ENCODE assay signal across 9 mouse cellular contexts in genomic region chr11:75487496-75487895, GRCm38 (mm10). TPM values are rescaled to one million over a fixed set of nuclear protein-coding genes. Genes with fewer than 3 reads are reported as not detected.
DNase-seq lines count a peak whose midpoint lies in the region; ATAC-seq and TF ChIP-seq lines count a peak whose summit lies in the region.
"Had no signal": no experiment of that assay in that cellular context is flagged by ENCODE, and none has a peak within 500 bp of the region (broad histone marks: within the 10 kb centered on the region; RNA-seq: fewer than 3 reads in every experiment).

No protein-coding gene starts in this region.

- H3K9me3 ChIP-seq in heart, embryonic 15.5 days (replicated peaks): no peaks in the 10 kb centered on the region
- H3K9me3 ChIP-seq in E14TG2a.4 (ENCODE audit: low read length): no peaks in the 10 kb centered on the region
- H3K9me3 ChIP-seq in forebrain, embryonic 16.5 days (ENCODE audit: control insufficient read depth, low read length): no peaks in the 10 kb centered on the region

- no peak for DNase-seq in heart, adult 18-20 months
- no peak for DNase-seq in adrenal gland, adult 8-10 months
- DNase-seq in urinary bladder, postnatal 10 days (ENCODE audit: low spot score): no peak
- no peak for DNase-seq in frontal cortex, adult 2 months (ENCODE audit: extremely low spot score in 1 of 2, low spot score in 1 of 2)

- peaks cover 13% of the 10 kb centered on the region for H3K4me1 ChIP-seq in heart, embryonic 15.5 days (replicated peaks)
- H3K4me1 ChIP-seq in E14TG2a.4 (replicated peaks; ENCODE audit: low read depth, low read length): peaks cover 28% of the 10 kb centered on the region
- peaks cover 9% of the 10 kb centered on the region for H3K4me1 ChIP-seq in forebrain, embryonic 16.5 days (replicated peaks; ENCODE audit: control insufficient read depth, insufficient read depth, low read length)

- H3K79me2 ChIP-seq in macrophage (ENCODE audit: inconsistent target): peaks cover 34% of the 10 kb centered on the region

- H3K27me3 ChIP-seq in heart, embryonic 15.5 days: peaks cover 5% of the 10 kb centered on the region; the same call in 1 of the 2 replicates
- H3K27me3 ChIP-seq in E14TG2a.4 (ENCODE audit: insufficient read depth, low read length): no peaks in the 10 kb centered on the region
- peaks cover 2% of the 10 kb centered on the region; the same call in 1 of the 2 replicates for H3K27me3 ChIP-seq in forebrain, embryonic 16.5 days (replicated peaks; ENCODE audit: control insufficient read depth, insufficient read depth, low read length)

- no peak for TF ChIP-seq CTCF in E14TG2a.4 (conservative IDR thresholded peaks at IDR 0.05; ENCODE audit: low read length)

- no peak for ATAC-seq in heart, embryonic 15.5 days (replicated peaks; ENCODE audit: insufficient number of reproducible peaks, insufficient read depth, low FRiP score, low read depth)
- no peak for ATAC-seq in forebrain, embryonic 16.5 days

- H3K36me3 ChIP-seq in heart, embryonic 15.5 days: peaks cover 35% of the 10 kb centered on the region
- peaks cover 51% of the 10 kb centered on the region for H3K36me3 ChIP-seq in E14TG2a.4 (ENCODE audit: insufficient read depth, low read length)
- H3K36me3 ChIP-seq in forebrain, embryonic 16.5 days (ENCODE audit: control insufficient read depth, insufficient read depth): peaks cover 25% of the 10 kb centered on the region
- peaks cover 39% of the 10 kb centered on the region for H3K36me3 ChIP-seq in macrophage (ENCODE audit: inconsistent target)

- H3K4me2 ChIP-seq in heart, embryonic 15.5 days: peak overlapping the region; percentile 83
- H3K4me2 ChIP-seq in forebrain, embryonic 16.5 days (ENCODE audit: low read length): peak overlapping the region; percentile 99

- H3K4me3 ChIP-seq in heart, embryonic 15.5 days: peak overlapping the region; percentile 93
- H3K4me3 ChIP-seq in E14TG2a.4 (replicated peaks; ENCODE audit: low read length) (peak overlapping the region; percentile 99), macrophage (ENCODE audit: inconsistent target) (peak overlapping the region; percentile 96)
- peak overlapping the region; percentile 91 for H3K4me3 ChIP-seq in forebrain, embryonic 16.5 days (replicated peaks; ENCODE audit: low read length)

- whole genome bisulfite sequencing in heart, embryonic 15.5 days: 28% methylated on average over 6 of the region's 6 CpGs
- 39% methylated on average over 6 of the region's 6 CpGs for WGBS in forebrain, embryonic 16.5 days
- 28% methylated on average over 6 of the region's 6 CpGs for WGBS in macrophage (ENCODE audit: missing documents)

- no peak overlapping the region for H3K27ac ChIP-seq in heart, embryonic 15.5 days
- H3K27ac ChIP-seq in forebrain, embryonic 16.5 days (ENCODE audit: low read length): no peak overlapping the region
- peak overlapping the region; percentile 73 for H3K27ac ChIP-seq in macrophage

- H3K9ac ChIP-seq in heart, embryonic 15.5 days: peak overlapping the region; percentile 93
- peak overlapping the region; percentile 96 for H3K9ac ChIP-seq in forebrain, embryonic 16.5 days (replicated peaks; ENCODE audit: low read depth, low read length)

RNA-seq across cellular contexts. Expression of gene Prpf8, which starts 0.9 kb away (rescaled TPM):
- 24.8 and 37.1 TPM in 2 replicates for polyA plus RNA-seq in heart, embryonic 15.5 days (2015; fragmentation: Nextera tagmentation; extraction: Ambion mirVana)
- total RNA-seq in heart, adult 18-20 months (2021): 10 to 100 TPM; 86.5 to 92.7 TPM
- 54.8 and 58.5 TPM in 2 replicates for polyA plus RNA-seq in forebrain, embryonic 16.5 days (2015; fragmentation: Nextera tagmentation; extraction: Ambion mirVana)
- 10 to 100 TPM; 28.3 to 79.8 (median 59.2) TPM for total RNA-seq in macrophage (2018; cell fraction: chromatin; rRNA removed)
- total RNA-seq in macrophage (2018; cell fraction: cytosol; rRNA removed): 10 to 100 TPM; 46.5 to 98.0 (median 75.5) TPM
- 100 to 1,000 TPM in 4 of 26 experiments, 10 to 100 TPM in 22; 41.5 to 126 (median 76.1) TPM for total RNA-seq in macrophage (2018; cell fraction: nucleus; rRNA removed)
- 72.5 to 92.1 TPM (median 86.0 TPM) in 3 replicates for polyA plus RNA-seq in macrophage (2018)
- 100 to 1,000 TPM; 155 to 170 (median 167) TPM for total RNA-seq in adrenal gland, adult 8-10 months (2022)
- polyA plus RNA-seq in frontal cortex, adult 2 months (2012; rRNA removed): 86.2 and 95.8 TPM in 2 replicates

RNA-seq across cellular contexts. Expression of gene Rilp, which starts 22.4 kb away (rescaled TPM):
- 7.7 and 9.2 TPM in 2 replicates for polyA plus RNA-seq in heart, embryonic 15.5 days (2015; fragmentation: Nextera tagmentation; extraction: Ambion mirVana)
- total RNA-seq in heart, adult 18-20 months (2021): 10 to 100 TPM; 46.5 to 48.2 TPM
- polyA plus RNA-seq in forebrain, embryonic 16.5 days (2015; fragmentation: Nextera tagmentation; extraction: Ambion mirVana): 1.2 and 1.3 TPM in 2 replicates
- 10 to 100 TPM in 15 of 26 experiments, 1 to 10 TPM in 11; 3.7 to 22.4 (median 10.8) TPM for total RNA-seq in macrophage (2018; cell fraction: chromatin; rRNA removed)
- 1 to 10 TPM; 4.2 to 7.6 (median 6.1) TPM for total RNA-seq in macrophage (2018; cell fraction: cytosol; rRNA removed)
- total RNA-seq in macrophage (2018; cell fraction: nucleus; rRNA removed): 10 to 100 TPM in 9 of 26 experiments, 1 to 10 TPM in 17; 3.4 to 18.3 (median 7.3) TPM
- polyA plus RNA-seq in macrophage (2018): 6.6 to 7.4 TPM (median 7.1 TPM) in 3 replicates
- total RNA-seq in adrenal gland, adult 8-10 months (2022): 1 to 10 TPM; 3.6 to 8.9 (median 8.0) TPM
- 2.0 and 2.9 TPM in 2 replicates for polyA plus RNA-seq in frontal cortex, adult 2 months (2012; rRNA removed)
- total RNA-seq: hematopoietic stem cell, adult 5-6 weeks had no signal

RNA-seq across cellular contexts. Expression of gene Scarf1, which starts 25.8 kb away (rescaled TPM):
- polyA plus RNA-seq in heart, embryonic 15.5 days (2015; fragmentation: Nextera tagmentation; extraction: Ambion mirVana): 10.4 and 13.0 TPM in 2 replicates
- 1 to 10 TPM; 6.6 to 6.8 TPM for total RNA-seq in heart, adult 18-20 months (2021)
- 3.6 and 4.2 TPM in 2 replicates for polyA plus RNA-seq in forebrain, embryonic 16.5 days (2015; fragmentation: Nextera tagmentation; extraction: Ambion mirVana)
- 10 to 100 TPM; 12.1 to 48.5 (median 29.0) TPM for total RNA-seq in macrophage (2018; cell fraction: chromatin; rRNA removed)
- 10 to 100 TPM in 24 of 26 experiments, 1 to 10 TPM in 2; 8.5 to 34.5 (median 14.6) TPM for total RNA-seq in macrophage (2018; cell fraction: cytosol; rRNA removed)
- 10 to 100 TPM; 17.7 to 87.3 (median 37.1) TPM for total RNA-seq in macrophage (2018; cell fraction: nucleus; rRNA removed)
- 8.6 to 19.0 TPM (median 16.2 TPM) in 3 replicates for polyA plus RNA-seq in macrophage (2018)
- total RNA-seq in adrenal gland, adult 8-10 months (2022): 1 to 10 TPM; 6.0 to 9.4 (median 7.2) TPM
- polyA plus RNA-seq in frontal cortex, adult 2 months (2012; rRNA removed): 3.3 and 4.1 TPM in 2 replicates

RNA-seq across cellular contexts. Expression of gene Tlcd2, which starts 26.0 kb away (rescaled TPM):
- 7.9 and 13.4 TPM in 2 replicates for polyA plus RNA-seq in heart, embryonic 15.5 days (2015; fragmentation: Nextera tagmentation; extraction: Ambion mirVana)
- total RNA-seq in heart, adult 18-20 months (2021): 1 to 10 TPM; 2.4 to 4.9 TPM
- polyA plus RNA-seq in forebrain, embryonic 16.5 days (2015; fragmentation: Nextera tagmentation; extraction: Ambion mirVana): 1.4 and 1.6 TPM in 2 replicates
- 1 to 10 TPM in 25 of 26 experiments, not detected in 1; 1.7 to 8.3 (median 3.3) TPM for total RNA-seq in macrophage (2018; cell fraction: chromatin; rRNA removed)
- 1 to 10 TPM; 3.2 to 6.1 (median 4.6) TPM for total RNA-seq in macrophage (2018; cell fraction: cytosol; rRNA removed)
- total RNA-seq in macrophage (2018; cell fraction: nucleus; rRNA removed): 1 to 10 TPM; 1.2 to 8.2 (median 4.0) TPM
- 2.5 to 4.9 TPM (median 4.5 TPM) in 3 replicates for polyA plus RNA-seq in macrophage (2018)
- total RNA-seq in adrenal gland, adult 8-10 months (2022): 10 to 100 TPM; 10.1 to 16.7 (median 13.1) TPM
- polyA plus RNA-seq in frontal cortex, adult 2 months (2012; rRNA removed): 0.84 and 1.3 TPM in 2 replicates

RNA-seq across cellular contexts. Expression of gene Wdr81, which starts 33.0 kb away (rescaled TPM):
- polyA plus RNA-seq in heart, embryonic 15.5 days (2015; fragmentation: Nextera tagmentation; extraction: Ambion mirVana): 3.1 and 4.5 TPM in 2 replicates
- 1 to 10 TPM; 7.6 to 8.3 TPM for total RNA-seq in heart, adult 18-20 months (2021)
- polyA plus RNA-seq in forebrain, embryonic 16.5 days (2015; fragmentation: Nextera tagmentation; extraction: Ambion mirVana): 9.2 and 10.0 TPM in 2 replicates
- 100 to 1,000 TPM in 11 of 26 experiments, 10 to 100 TPM in 15; 43.1 to 170 (median 98.5) TPM for total RNA-seq in macrophage (2018; cell fraction: chromatin; rRNA removed)
- total RNA-seq in macrophage (2018; cell fraction: cytosol; rRNA removed): 10 to 100 TPM; 25.1 to 84.8 (median 54.5) TPM
- 100 to 1,000 TPM in 9 of 26 experiments, 10 to 100 TPM in 17; 49.0 to 151 (median 92.0) TPM for total RNA-seq in macrophage (2018; cell fraction: nucleus; rRNA removed)
- 45.8 to 53.6 TPM (median 49.5 TPM) in 3 replicates for polyA plus RNA-seq in macrophage (2018)
- total RNA-seq in adrenal gland, adult 8-10 months (2022): 10 to 100 TPM; 19.3 to 21.7 (median 20.2) TPM
- polyA plus RNA-seq in frontal cortex, adult 2 months (2012; rRNA removed): 13.2 and 14.4 TPM in 2 replicates
